Mouse (Mus musculus) cerebellum, adult 9-11 months (tissue): ENCODE results near the gene Syce3.

ENCODE experiments used
- DNase-seq: peaks from one replicate; pipeline ENCODE4 v3.0.0; 2022

Gene Syce3

GRCm38 (mm10) chr15:89421938-89422337 lies 11.6 kb upstream of the Syce3 start:
- DNase-seq: peak; percentile 60

- peak; percentile 39 for DNase-seq
Measured at GRCm38 (mm10) chr15:89415282-89415681, 5.0 kb upstream of the Syce3 start.

GRCm38 (mm10) chr15:89406691-89407090 lies 3.6 kb downstream of the Syce3 start:
- DNase-seq: no peak

- no peak for DNase-seq
Measured at GRCm38 (mm10) chr15:89404831-89405623, 5.3 kb downstream of the Syce3 start.

GRCm38 (mm10) chr15:89402471-89402870 lies 7.8 kb downstream of the Syce3 start:
- no peak for DNase-seq

- no peak for DNase-seq
Measured at GRCm38 (mm10) chr15:89399716-89400115, 10.6 kb downstream of the Syce3 start.

GRCm38 (mm10) chr15:89398146-89398545 lies 12.2 kb downstream of the Syce3 start:
- DNase-seq: no peak

GRCm38 (mm10) chr15:89396883-89397282 lies 13.4 kb downstream of the Syce3 start:
- DNase-seq: no peak

- DNase-seq: peak; percentile 58
Measured at GRCm38 (mm10) chr15:89390081-89390480, 20.2 kb downstream of the Syce3 start.

GRCm38 (mm10) chr15:89387127-89387526 lies 23.2 kb downstream of the Syce3 start:
- DNase-seq: no peak

- no peak for DNase-seq
Measured at GRCm38 (mm10) chr15:89384617-89385016, 25.7 kb downstream of the Syce3 start, which contains the start of gene Klhdc7b. Klhdc7b (plus strand) TSS chr15:89384917.

- DNase-seq: peak; percentile 77
Measured at GRCm38 (mm10) chr15:89379429-89379828, 30.9 kb downstream of the Syce3 start.

GRCm38 (mm10) chr15:89378831-89379401 lies 31.4 kb downstream of the Syce3 start, which contains the start of gene Odf3b:
Odf3b (minus strand) TSS chr15:89379282.
- peak; percentile 93 for DNase-seq

GRCm38 (mm10) chr15:89377938-89378828 lies 32.1 kb downstream of the Syce3 start:
- peak; percentile 74 for DNase-seq

GRCm38 (mm10) chr15:89377362-89377761 lies 32.9 kb downstream of the Syce3 start:
- peak; percentile 63 for DNase-seq

GRCm38 (mm10) chr15:89376957-89377356 lies 33.3 kb downstream of the Syce3 start, which contains the start of gene Tymp:
Tymp (minus strand) TSS chr15:89377039.
- DNase-seq: peak; percentile 53

GRCm38 (mm10) chr15:89376040-89376439 lies 34.3 kb downstream of the Syce3 start:
- DNase-seq: peak; percentile 57

- peak; percentile 53 for DNase-seq
Measured at GRCm38 (mm10) chr15:89374801-89375534, 35.3 kb downstream of the Syce3 start.

- DNase-seq: no peak
Measured at GRCm38 (mm10) chr15:89374340-89374739, 36.0 kb downstream of the Syce3 start.

- peak; percentile 91 for DNase-seq
Measured at GRCm38 (mm10) chr15:89373762-89374248, 36.5 kb downstream of the Syce3 start, which contains the start of gene Sco2. Sco2 (minus strand) TSS chr15:89373846.

- DNase-seq: peak; percentile 87
Measured at GRCm38 (mm10) chr15:89373027-89373761, 37.1 kb downstream of the Syce3 start.
